In the genomic region with DNA sequence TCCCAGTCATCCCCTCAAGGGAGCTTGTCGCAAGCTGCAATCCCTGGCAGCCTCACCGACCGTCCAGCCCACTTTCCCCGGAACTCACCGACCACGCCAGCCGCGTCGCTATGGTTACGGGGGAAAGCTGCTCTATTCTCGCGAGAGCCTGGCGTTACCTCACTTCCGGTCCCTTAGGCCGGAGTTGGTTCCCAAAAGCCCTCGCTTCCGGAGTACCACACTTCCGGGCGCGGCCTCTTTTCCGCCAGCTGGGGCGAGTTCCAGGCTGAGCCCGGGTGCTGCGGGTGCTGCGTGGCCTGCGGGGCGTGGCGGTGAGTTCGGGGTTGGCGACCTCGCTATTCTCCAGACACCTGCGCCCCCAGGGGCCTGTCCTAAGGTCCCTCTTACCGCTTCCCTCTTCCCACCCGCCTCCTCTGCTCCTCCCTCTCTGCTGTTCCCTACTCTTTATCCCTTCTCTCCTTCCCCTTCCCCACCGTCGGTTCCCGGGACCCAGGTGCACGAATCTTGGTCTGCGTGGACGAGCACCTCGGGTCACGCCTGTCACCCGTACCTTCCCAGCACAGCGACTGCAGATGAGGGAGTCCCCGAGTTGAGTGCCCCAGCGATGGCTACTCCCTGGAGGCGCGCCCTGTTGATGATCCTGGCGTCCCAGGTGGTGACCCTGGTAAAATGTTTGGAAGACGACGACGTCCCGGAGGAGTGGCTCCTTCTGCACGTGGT, we compare ENCODE assay signal across 1 mouse cellular context.
TF ChIP-seq lines count a peak whose summit lies in the region.

Gene Wdr27 (minus strand): TSS at position 150 of the 720 bp plus-strand sequence.
Gene 1600012H06Rik (plus strand): TSS at position 176 of the 720 bp plus-strand sequence.

TF ChIP-seq in CH12.LX, 34 proteins besides CTCF, POLR2A, EP300 and RAD21:
- TF ChIP-seq BHLHE40 (IDR thresholded peaks at IDR 0.05; ENCODE audit: low read depth, low read length): no peak
- TF ChIP-seq ETS1 (conservative IDR thresholded peaks at IDR 0.05; ENCODE audit: low read depth, low read length): peak; percentile 74
- TF ChIP-seq ZKSCAN1 (IDR thresholded peaks at IDR 0.05; ENCODE audit: borderline replicate concordance, low read depth, low read length): no peak
- TF ChIP-seq ZC3H11A (IDR thresholded peaks at IDR 0.05; ENCODE audit: low read depth, low read length): no peak
- no peak for TF ChIP-seq NRF1 (IDR thresholded peaks at IDR 0.05; ENCODE audit: low read depth, low read length)
- no peak for TF ChIP-seq JUND (conservative IDR thresholded peaks at IDR 0.05; ENCODE audit: low read depth, low read length)
- TF ChIP-seq SMC3 (IDR thresholded peaks at IDR 0.05; ENCODE audit: low read depth, low read length): no peak
- no peak for TF ChIP-seq UBTF (IDR thresholded peaks at IDR 0.05; ENCODE audit: low read depth, low read length)
- peak; percentile 100 for TF ChIP-seq CHD2 (IDR thresholded peaks at IDR 0.05; ENCODE audit: low read length)
- peak; percentile 95 for TF ChIP-seq POLR2AphosphoS2 (IDR thresholded peaks at IDR 0.05; ENCODE audit: low read depth, low read length)
- peak; percentile 99 for TF ChIP-seq ELF1 (IDR thresholded peaks at IDR 0.05; ENCODE audit: low read depth, low read length)
- TF ChIP-seq ZMIZ1 (IDR thresholded peaks at IDR 0.05; ENCODE audit: low read depth, low read length): peak; percentile 74; the same call in 1 of the 2 replicates
- peak; percentile 99 for TF ChIP-seq MXI1 (IDR thresholded peaks at IDR 0.05; ENCODE audit: low read depth, low read length)
- peak; percentile 88; the same call in 1 of the 2 replicates for TF ChIP-seq KAT2A (IDR thresholded peaks at IDR 0.05; ENCODE audit: insufficient replicate concordance, low read length)
- TF ChIP-seq MAFK (IDR thresholded peaks at IDR 0.05; ENCODE audit: insufficient replicate concordance, low read length): no peak
- TF ChIP-seq MYC (IDR thresholded peaks at IDR 0.05; ENCODE audit: low read depth, low read length): peak; percentile 71
- peak; percentile 27; the same call in 1 of the 2 replicates for TF ChIP-seq MEF2A (IDR thresholded peaks at IDR 0.05; ENCODE audit: borderline replicate concordance, low read depth, low read length)
- no peak for TF ChIP-seq PAX5 (IDR thresholded peaks at IDR 0.05; ENCODE audit: low read length)
- peak; percentile 73 for TF ChIP-seq TCF12 (IDR thresholded peaks at IDR 0.05; ENCODE audit: low read depth, low read length)
- no peak; the same call in 1 of the 2 replicates for TF ChIP-seq GABPA (IDR thresholded peaks at IDR 0.05; ENCODE audit: insufficient replicate concordance, low read depth, low read length)
- 0 out of 2 replicates have a peak, but pooled peaks have one; percentile 28 for TF ChIP-seq MAZ (IDR thresholded peaks at IDR 0.05; ENCODE audit: low read depth, low read length)
- no peak for TF ChIP-seq CHD1 (IDR thresholded peaks at IDR 0.05; ENCODE audit: low read depth, low read length)
- TF ChIP-seq MAX (IDR thresholded peaks at IDR 0.05; ENCODE audit: low read length): peak; percentile 71; the same call in 1 of the 2 replicates
- TF ChIP-seq TBP (conservative IDR thresholded peaks at IDR 0.05; ENCODE audit: low read depth, low read length): 0 out of 2 replicates have a peak, but pooled peaks have one; percentile 32
- 0 out of 2 replicates have a peak, but pooled peaks have one; percentile 3 for TF ChIP-seq JUN (IDR thresholded peaks at IDR 0.05; ENCODE audit: insufficient read depth, low read depth, low read length)
- peak; percentile 76 for TF ChIP-seq IRF4 (IDR thresholded peaks at IDR 0.05; ENCODE audit: low read depth, low read length)
- TF ChIP-seq HCFC1 (IDR thresholded peaks at IDR 0.05; ENCODE audit: low read depth, low read length): peak; percentile 95
- peak; percentile 100 for TF ChIP-seq SIN3A (IDR thresholded peaks at IDR 0.05; ENCODE audit: low read length)
- peak; percentile 58; the same call in 1 of the 2 replicates for TF ChIP-seq NELFE (IDR thresholded peaks at IDR 0.05; ENCODE audit: low read depth, low read length)
- TF ChIP-seq E2F4 (IDR thresholded peaks at IDR 0.05; ENCODE audit: insufficient replicate concordance, low read depth, low read length): no peak
- TF ChIP-seq RCOR1 (conservative IDR thresholded peaks at IDR 0.05; ENCODE audit: low read depth, low read length): 0 out of 2 replicates have a peak, but pooled peaks have one; percentile 50
- no peak for TF ChIP-seq USF1 (IDR thresholded peaks at IDR 0.05; ENCODE audit: low read depth, low read length)
- TF ChIP-seq ZNF384 (IDR thresholded peaks at IDR 0.05; ENCODE audit: low read depth, low read length): no peak
- no peak for TF ChIP-seq USF2 (conservative IDR thresholded peaks at IDR 0.05; ENCODE audit: low read depth, low read length)
